Mouse (Mus musculus) adrenal gland, postnatal 14 days (tissue): ENCODE data around the gene Hoxb13. TPM values are rescaled to one million over a fixed set of nuclear protein-coding genes. Genes with fewer than 3 reads are reported as not detected.
A peak's percentile ranks its signal among the peaks of the same experiment; 100 is the strongest.

ENCODE experiments used
- DNase-seq: peaks from one replicate; pipeline ENCODE4 v3.0.0; 2021; ENCODE audit warnings: mixed read lengths
- total RNA-seq: library from RNA; stranded (reverse); gene quantifications from 2 replicates; pipeline ENCODE4 v1.2.3, GENCODE M21; 2021

The Hoxb13 gene
- total RNA-seq, 1 experiment from 2014 or later, result not detected

- no peak for DNase-seq
These were observed 4.2 kb upstream of the Hoxb13 start for GRCm38 (mm10) chr11:96189810-96190522.

GRCm38 (mm10) chr11:96191132-96191531, 3.0 kb upstream of the Hoxb13 start:
- DNase-seq, result no peak

DNA sequence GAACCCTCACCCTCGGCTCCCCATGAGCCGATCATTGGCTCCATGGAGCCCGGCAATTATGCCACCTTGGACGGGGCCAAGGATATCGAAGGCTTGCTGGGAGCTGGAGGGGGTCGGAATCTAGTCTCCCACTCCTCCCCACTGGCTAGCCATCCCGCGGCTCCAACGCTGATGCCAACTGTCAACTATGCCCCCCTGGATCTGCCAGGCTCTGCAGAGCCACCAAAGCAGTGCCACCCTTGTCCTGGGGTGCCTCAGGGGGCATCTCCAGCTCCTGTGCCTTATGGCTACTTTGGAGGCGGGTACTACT, 240 bp downstream of the Hoxb13 start:
- DNase-seq, result no peak

GRCm38 (mm10) chr11:96194961-96195640, 985 bp downstream of the Hoxb13 start:
- DNase-seq, result no peak

GRCm38 (mm10) chr11:96195769-96196280, 1.7 kb downstream of the Hoxb13 start:
- no peak for DNase-seq

GRCm38 (mm10) chr11:96198642-96199041, 4.5 kb downstream of the Hoxb13 start:
- DNase-seq, result peak; percentile 63

- no peak for DNase-seq
These were observed 5.3 kb downstream of the Hoxb13 start for GRCm38 (mm10) chr11:96199181-96200086.

DNA sequence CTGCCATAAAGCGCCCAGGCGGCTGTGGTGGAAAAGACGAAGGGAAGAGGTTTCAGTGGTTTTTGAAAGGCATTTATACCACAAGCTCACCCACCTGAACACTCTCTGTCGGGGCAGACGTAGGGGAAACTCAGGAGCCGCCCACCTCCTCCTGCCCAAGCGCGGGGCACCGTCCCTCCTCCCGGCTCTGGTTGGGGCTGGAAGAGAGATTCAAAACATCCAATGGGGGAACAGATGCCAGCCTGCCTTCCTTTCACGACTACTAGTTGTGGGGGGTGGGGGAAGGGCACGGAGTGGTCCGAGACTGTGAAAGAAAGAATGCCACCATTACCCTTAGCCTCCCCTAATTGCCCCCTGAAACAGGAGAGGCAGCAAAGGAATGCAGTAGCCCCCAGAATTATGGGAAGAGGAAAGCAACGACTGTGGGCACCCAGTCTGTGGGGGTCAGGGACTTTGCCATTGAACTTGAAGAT, 6.1 kb downstream of the Hoxb13 start:
- DNase-seq, result no peak

DNA sequence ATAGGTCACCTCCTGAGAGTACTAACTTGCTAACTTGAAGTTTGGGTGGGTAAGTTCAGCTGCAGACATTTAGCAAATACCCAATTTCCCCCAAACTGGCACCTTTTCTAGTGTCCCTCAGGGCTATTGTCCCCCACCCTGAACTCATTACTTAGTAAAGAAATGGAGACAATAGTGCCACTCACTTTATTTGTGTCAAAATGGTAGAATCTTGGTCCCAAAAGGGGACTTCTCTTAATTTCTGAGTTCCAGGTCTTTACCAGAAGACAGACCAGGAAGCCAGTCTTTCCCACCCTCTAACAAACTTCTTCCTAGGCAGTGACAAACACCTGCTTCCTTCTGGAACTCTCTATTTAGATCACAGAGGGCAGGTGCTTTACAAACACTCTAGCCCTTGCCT, 7.6 kb downstream of the Hoxb13 start:
- no peak for DNase-seq

DNA sequence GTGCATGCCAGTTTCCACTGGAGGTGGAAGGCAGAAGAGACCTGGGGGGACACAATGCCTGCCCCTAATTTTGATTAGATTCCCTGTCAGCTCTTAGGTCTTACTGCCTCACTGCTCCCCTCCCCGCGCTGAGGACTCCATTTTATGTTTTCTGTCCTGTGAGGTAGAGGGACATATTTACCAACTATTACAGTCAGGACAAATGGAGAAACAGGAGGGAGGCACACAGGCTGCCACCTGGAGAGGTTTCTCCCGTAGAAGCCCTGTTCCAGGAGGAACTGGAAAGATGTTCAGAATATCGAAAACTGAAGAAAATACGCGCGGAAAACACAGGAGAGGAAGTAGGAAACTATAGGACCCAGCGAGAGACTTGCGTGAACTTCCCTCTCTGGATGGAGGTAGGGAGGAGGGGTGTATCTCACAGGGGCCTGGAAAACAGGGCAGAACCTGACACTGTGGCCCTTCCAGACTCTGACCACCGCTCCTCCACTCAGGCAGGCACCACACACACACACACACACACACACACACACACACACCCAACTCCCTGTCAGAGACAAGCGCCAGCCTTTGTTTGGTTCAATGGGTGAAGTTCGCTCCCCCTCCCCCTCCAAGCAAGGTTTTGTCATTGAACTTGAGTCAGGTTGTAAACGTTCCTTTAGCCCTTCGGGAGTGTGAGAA, 8.4 kb downstream of the Hoxb13 start:
- DNase-seq, result no peak

GRCm38 (mm10) chr11:96203182-96203788, 9.2 kb downstream of the Hoxb13 start:
- DNase-seq, result peak; percentile 26

DNA sequence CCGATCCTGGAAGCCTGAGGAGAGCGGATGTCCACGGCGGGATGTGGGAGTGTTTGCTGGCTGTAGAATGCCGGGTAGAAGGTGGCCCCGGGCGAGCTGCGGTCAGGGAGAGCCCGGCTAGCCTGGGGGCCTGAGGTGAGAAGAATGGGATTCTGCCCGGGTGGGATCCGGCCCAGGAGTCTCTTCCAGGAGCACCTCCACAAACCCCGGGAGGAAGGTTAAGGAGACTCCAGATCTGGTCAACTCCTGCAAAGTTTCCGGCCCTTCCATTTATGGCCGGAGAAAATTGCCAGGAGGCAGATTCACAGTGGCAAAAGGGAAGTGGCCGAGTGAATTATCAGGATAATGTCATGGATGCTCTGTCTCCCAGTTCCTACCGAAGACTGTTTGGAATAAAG, 9.7 kb downstream of the Hoxb13 start:
- DNase-seq, result no peak

DNA sequence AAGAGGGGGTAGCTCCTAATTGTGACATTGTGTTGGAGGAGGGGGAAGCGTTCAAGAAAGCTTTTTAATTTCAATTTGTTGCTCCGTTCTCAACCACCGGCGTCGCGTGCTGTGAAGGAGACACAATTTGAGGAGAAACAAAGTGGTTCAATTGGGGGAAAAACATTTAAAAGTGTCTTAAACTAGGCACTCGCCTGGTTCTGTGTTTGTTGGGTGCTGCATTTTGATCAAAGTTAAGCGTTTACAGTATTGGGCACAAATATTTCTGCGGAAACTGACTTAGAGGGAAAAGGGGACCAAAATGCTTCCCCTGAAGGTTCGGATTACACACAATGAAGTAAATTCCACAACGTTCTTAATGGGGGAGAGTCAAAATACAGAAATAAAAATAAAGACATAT, 10.2 kb downstream of the Hoxb13 start:
- DNase-seq, result no peak

DNA sequence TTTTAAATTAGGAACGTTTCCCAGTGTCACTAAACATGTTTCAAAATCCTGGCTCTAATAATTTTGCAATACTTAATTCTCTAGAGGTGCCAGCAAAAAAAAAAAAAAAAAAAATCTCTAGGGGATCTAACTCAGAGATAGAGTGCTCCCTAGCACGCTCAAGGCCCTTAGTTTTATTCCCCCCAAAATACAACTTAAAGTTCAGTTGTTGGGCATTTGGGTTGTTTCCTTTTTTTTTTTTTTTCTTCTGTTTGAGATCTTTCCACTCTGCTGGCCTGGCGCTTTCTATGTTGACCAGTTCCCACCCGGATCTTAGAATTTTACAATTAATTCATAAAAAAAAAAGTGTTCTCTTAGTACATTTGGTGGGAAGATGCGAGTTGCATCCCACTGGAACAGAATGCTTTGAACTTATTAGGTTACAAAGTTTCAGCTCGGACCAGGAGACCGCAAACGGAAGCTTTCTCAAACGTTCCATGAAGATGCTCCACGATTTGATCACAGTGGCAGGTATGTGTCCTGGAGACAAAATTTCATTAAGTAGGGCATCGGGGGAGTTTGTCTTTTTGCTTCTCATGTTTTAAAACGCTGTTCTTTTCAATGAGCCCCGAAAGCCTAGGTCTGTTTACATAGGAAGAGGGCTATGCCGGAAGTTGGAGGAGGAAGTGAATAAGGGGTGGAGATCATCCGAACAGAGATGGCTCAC, 11.5 kb downstream of the Hoxb13 start:
- no peak for DNase-seq

DNA sequence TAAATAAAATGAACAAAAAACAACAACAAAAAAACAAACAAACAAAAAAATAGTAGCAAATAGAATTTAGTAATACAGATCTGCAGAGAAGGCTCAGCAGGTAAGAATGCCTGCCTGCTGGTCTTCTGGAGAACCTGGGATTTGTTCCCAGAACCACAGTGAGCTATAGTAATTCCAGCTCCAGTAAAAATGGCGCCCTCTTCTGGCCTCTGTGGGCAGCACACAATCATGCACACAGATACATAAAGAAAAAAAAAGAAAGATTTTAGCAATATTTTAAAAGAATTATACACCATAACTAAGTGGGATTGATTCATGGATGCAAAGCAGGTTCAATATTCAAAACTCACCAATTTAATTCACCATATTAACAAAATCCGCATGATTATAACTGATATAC, 29.7 kb downstream of the Hoxb13 start:
- no peak for DNase-seq

DNA sequence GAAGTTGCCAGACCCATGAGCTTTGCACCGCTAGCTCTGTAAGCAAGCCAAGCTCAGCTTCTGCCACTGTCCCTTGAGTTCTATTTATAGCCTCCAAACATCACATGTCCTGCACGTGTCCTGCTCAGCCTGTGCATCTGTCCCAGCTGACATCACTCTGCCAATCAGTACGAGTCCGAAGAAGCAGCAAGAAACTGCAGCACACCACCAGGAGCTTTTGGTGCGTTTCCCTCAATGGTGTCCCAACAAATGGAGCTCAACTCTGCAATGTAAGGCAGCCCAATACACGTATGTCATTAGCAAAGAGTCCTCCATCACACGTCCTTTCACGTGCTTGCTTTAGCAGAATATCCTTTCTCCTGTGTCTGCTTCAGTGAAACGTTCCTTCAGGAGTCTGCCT, 33.6 kb downstream of the Hoxb13 start:
- no peak for DNase-seq

- DNase-seq, result peak; percentile 73
These were observed 40.8 kb downstream of the Hoxb13 start for GRCm38 (mm10) chr11:96234906-96235305.

- peak; percentile 73 for DNase-seq
These were observed 46.1 kb downstream of the Hoxb13 start for GRCm38 (mm10) chr11:96240211-96240610.
